Mouse (Mus musculus) spleen, embryonic (tissue): Measurements from ENCODE around the gene AI593442.

Experiments used
- CTCF ChIA-PET: fragments of 350-600 bp; sonication (Branson Sonifier 250); formaldehyde crosslinking; loops from one replicate; lab custom pipeline; 2022; lab: Charles Lee

Gene AI593442

GRCm38 (mm10) chr9:52679362-52679947, at the start of gene AI593442:
Gene AI593442, minus strand, starts transcription at chr9:52679780.
- CTCF ChIA-PET = no interaction called here

GRCm38 (mm10) chr9:52728806-52729205, 49.2 kb upstream of the AI593442 start:
- CTCF ChIA-PET = no interaction called here

GRCm38 (mm10) chr9:52722626-52723025, 43.0 kb upstream of the AI593442 start:
- CTCF ChIA-PET = no interaction called here

GRCm38 (mm10) chr9:52719562-52719961, 40.0 kb upstream of the AI593442 start:
- CTCF ChIA-PET = no interaction called here

- CTCF ChIA-PET = no interaction called here
Measured at GRCm38 (mm10) chr9:52680036-52680435, 456 bp upstream of the AI593442 start.

GRCm38 (mm10) chr9:52678839-52679215, 753 bp downstream of the AI593442 start:
- CTCF ChIA-PET = no interaction called here

GRCm38 (mm10) chr9:52678179-52678838, 1.3 kb downstream of the AI593442 start:
- CTCF ChIA-PET = no interaction called here

- CTCF ChIA-PET = no interaction called here
Measured at GRCm38 (mm10) chr9:52676587-52676986, 3.0 kb downstream of the AI593442 start.

GRCm38 (mm10) chr9:52675937-52676336, 3.6 kb downstream of the AI593442 start:
- CTCF ChIA-PET = no interaction called here

- CTCF ChIA-PET = no interaction called here
Measured at GRCm38 (mm10) chr9:52661422-52661821, 18.2 kb downstream of the AI593442 start.

GRCm38 (mm10) chr9:52650341-52650951, 29.1 kb downstream of the AI593442 start:
- CTCF ChIA-PET = no interaction called here

GRCm38 (mm10) chr9:52645312-52645711, 34.3 kb downstream of the AI593442 start:
- CTCF ChIA-PET = no interaction called here

- CTCF ChIA-PET = no interaction called here
Measured at GRCm38 (mm10) chr9:52644626-52645025, 35.0 kb downstream of the AI593442 start.

GRCm38 (mm10) chr9:52644156-52644555, 35.4 kb downstream of the AI593442 start:
- CTCF ChIA-PET = no interaction called here

- CTCF ChIA-PET = no interaction called here
Measured at GRCm38 (mm10) chr9:52635991-52636390, 43.6 kb downstream of the AI593442 start.

GRCm38 (mm10) chr9:52623926-52624325, 55.7 kb downstream of the AI593442 start:
- CTCF ChIA-PET = no interaction called here
